33 mouse cellular contexts compared by ENCODE assay signal in genomic region chr1:86933656-86934055, GRCm38 (mm10).
"Had no signal": no experiment of that assay in that cellular context is flagged by ENCODE, and none has a peak within 500 bp of the region (broad histone marks: within the 10 kb centered on the region; RNA-seq: fewer than 3 reads in every experiment).

No protein-coding gene starts in this region.

- H3K27me3 ChIP-seq: heart, embryonic 12.5 days; heart, embryonic 13.5 days; heart, embryonic 15.5 days; hindbrain, embryonic 12.5 days; hindbrain, embryonic 13.5 days; hindbrain, embryonic 15.5 days; intestine, embryonic 15.5 days; kidney, embryonic 15.5 days had no signal

- H3K4me1 ChIP-seq: heart, embryonic 10.5 days; heart, embryonic 12.5 days; heart, embryonic 13.5 days; heart, embryonic 15.5 days; hindbrain, embryonic 10.5 days; hindbrain, embryonic 12.5 days; hindbrain, embryonic 13.5 days; hindbrain, embryonic 15.5 days; intestine, embryonic 15.5 days; kidney, embryonic 15.5 days had no signal

- H3K27ac ChIP-seq: heart, embryonic 10.5 days; heart, embryonic 13.5 days; heart, embryonic 15.5 days; hindbrain, embryonic 10.5 days; hindbrain, embryonic 12.5 days; hindbrain, embryonic 13.5 days; hindbrain, embryonic 14.5 days; hindbrain, embryonic 15.5 days; hindbrain, postnatal 0 days; intestine, embryonic 15.5 days; kidney, embryonic 15.5 days; kidney, postnatal 0 days; left cerebral cortex, adult 2 months had no signal

- DNase-seq: heart, postnatal 10 days; heart, postnatal 14 days; heart, postnatal 4 days; kidney, adult 11 months; kidney, adult 2 months; kidney, adult 8-10 months; kidney, adult 9 months; kidney, postnatal 10 days; kidney, postnatal 14 days; kidney, postnatal 25 days; kidney, postnatal 36 days; kidney, postnatal 4 days; layer of hippocampus, adult 9-11 months; layer of hippocampus, postnatal 36 days had no signal

- H3K9me3 ChIP-seq: heart, embryonic 10.5 days; heart, embryonic 12.5 days; heart, embryonic 13.5 days; heart, embryonic 15.5 days; hindbrain, embryonic 10.5 days; hindbrain, embryonic 12.5 days; hindbrain, embryonic 13.5 days; hindbrain, embryonic 15.5 days; intestine, embryonic 15.5 days; kidney, embryonic 15.5 days had no signal

- H3K4me2 ChIP-seq: heart, embryonic 11.5 days; heart, embryonic 12.5 days; heart, embryonic 13.5 days; heart, embryonic 15.5 days; hindbrain, embryonic 12.5 days; hindbrain, embryonic 13.5 days; hindbrain, embryonic 14.5 days; hindbrain, embryonic 15.5 days; intestine, embryonic 15.5 days; kidney, embryonic 15.5 days had no signal

- H3K9ac ChIP-seq: heart, embryonic 12.5 days; heart, embryonic 13.5 days; heart, embryonic 15.5 days; hindbrain, embryonic 12.5 days; hindbrain, embryonic 13.5 days; hindbrain, embryonic 14.5 days; hindbrain, embryonic 15.5 days; intestine, embryonic 15.5 days; kidney, embryonic 15.5 days had no signal

- ATAC-seq: hindbrain, embryonic 16.5 days; hindbrain, postnatal 0 days; inflammation-experienced regulatory T-cells, adult 6 months; intestine, embryonic 15.5 days; intestine, embryonic 16.5 days; intestine, postnatal 0 days had no signal

- H3K4me3 ChIP-seq: heart, embryonic 10.5 days; heart, embryonic 12.5 days; heart, embryonic 13.5 days; heart, embryonic 15.5 days; hindbrain, embryonic 10.5 days; hindbrain, embryonic 12.5 days; hindbrain, embryonic 13.5 days; hindbrain, embryonic 15.5 days; intestine, embryonic 15.5 days; kidney, embryonic 15.5 days; left cerebral cortex, adult 2 months had no signal

- H3K36me3 ChIP-seq: heart, embryonic 15.5 days; hindbrain, embryonic 12.5 days; hindbrain, embryonic 15.5 days; intestine, embryonic 15.5 days had no signal
